Mouse (Mus musculus) cerebellum, postnatal 25 days (tissue): ENCODE results near the gene Dnmt3a.

ENCODE experiments used
- DNase-seq, 2 experiments: peaks; one replicate each; pipeline ENCODE4 v3.0.0; 2021; ENCODE audit warnings: mixed read lengths in 2 of 2

The Dnmt3a gene

GRCm38 (mm10) chr12:3919423-3919822 lies 113.6 kb downstream of the Dnmt3a start:
- no peak for DNase-seq

- DNase-seq: peak; percentile 82 to 91
Observed at GRCm38 (mm10) chr12:3926127-3926526, 120.3 kb downstream of the Dnmt3a start.

- peak; percentile 47 to 65 for DNase-seq
Observed at GRCm38 (mm10) chr12:3928841-3929240, 123.0 kb downstream of the Dnmt3a start.

DNA sequence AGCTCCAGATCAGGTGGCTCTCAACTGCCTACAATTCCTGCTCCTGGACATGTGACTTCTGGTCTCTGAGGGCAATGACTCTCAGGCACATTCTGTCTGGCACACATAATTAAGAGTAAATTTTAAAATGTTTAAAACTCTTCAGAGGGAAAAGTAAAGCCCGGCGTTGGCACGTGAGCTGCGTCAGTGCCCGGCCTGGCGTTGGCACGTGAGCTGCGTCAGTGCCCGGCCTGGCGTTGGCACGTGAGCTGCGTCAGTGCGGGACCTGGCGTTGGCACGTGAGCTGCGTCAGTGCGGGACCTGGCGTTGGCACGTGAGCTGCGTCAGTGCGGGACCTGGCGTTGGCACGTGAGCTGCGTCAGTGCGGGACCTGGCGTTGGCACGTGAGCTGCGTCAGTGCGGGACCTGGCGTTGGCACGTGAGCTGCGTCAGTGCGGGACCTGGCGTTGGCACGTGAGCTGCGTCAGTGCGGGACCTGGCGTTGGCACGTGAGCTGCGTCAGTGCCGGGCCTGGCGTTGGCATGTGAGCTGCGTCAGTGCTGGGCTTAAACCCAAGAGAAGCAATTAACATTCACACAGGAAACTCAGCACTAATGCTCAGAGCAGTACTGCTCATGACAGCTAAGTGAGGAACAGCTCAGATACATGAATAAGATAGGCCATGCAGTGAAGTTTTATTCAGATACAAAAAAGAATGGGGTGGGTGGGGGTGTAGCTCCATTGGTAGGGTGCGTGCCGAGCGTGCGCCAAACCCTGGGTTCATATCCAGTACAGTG lies 124.5 kb downstream of the Dnmt3a start:
- peak; percentile 66 to 74 for DNase-seq

GRCm38 (mm10) chr12:3942026-3942425 lies 136.2 kb downstream of the Dnmt3a start:
- no peak for DNase-seq

- no peak for DNase-seq
Observed at GRCm38 (mm10) chr12:3944454-3945073, 138.8 kb downstream of the Dnmt3a start.

DNA sequence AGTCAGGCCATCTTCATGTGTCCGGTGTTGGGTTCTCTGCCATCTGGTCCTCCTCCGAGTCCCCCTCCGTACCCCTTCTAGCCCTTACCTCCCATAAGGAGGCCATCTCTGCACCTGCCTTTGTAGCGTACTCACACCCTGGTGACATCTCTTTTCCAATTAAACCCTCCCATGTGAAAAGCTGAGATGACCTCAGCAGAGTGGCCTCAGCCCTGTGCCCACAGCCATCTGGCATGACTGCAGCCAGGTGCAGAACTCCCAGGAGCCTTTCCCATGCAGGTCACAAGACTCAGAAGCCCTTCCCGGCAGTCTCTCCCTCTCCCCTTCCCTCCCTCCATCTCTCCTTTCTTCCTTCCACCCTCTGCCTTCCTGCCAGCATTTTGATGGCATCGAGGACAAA lies 141.7 kb downstream of the Dnmt3a start:
- DNase-seq: peak; percentile 42 to 53

DNA sequence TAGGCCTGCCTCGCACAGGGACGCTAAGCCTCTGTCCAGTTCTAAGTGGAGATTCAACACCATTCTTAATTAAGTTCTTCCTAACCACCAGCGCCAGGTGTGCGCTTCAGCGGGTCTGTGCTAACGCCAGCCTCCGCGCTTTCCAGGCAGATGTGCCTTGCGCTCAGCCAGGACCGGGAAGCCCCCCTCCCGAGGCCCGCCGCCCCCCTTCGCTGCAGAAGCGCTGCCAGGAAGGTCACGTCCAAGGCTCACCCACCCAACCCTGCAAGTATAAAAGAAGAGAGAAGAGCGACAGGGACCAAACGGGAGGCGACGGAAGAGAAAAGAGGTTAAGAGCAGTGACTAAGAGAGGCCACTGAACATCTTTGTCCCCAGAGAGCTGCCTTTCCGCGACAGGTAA lies 148.8 kb downstream of the Dnmt3a start, which contains the start of gene Pomc:
Gene Pomc (plus strand): TSS at position 301 of the 400 bp plus-strand sequence.
- no peak for DNase-seq

DNA sequence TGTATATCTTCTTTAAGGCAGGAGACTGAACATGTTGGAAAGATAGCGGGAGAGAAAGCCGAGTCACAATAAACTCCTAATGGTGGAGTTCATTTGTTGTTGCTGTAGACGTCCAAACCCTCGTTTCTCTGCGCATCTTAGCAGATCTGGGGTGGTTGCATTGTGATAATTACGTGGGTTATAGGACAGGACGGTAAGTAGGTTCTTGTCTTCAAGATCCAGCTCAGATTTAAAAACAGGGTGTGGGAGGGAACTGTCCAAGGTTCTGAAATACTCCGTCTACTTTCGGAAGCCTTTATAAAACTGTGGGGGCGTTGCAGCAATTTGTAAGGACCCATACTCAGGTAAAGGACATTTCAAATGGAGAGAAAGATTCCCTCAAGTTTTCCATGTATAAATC lies 149.6 kb downstream of the Dnmt3a start:
- no peak for DNase-seq

DNA sequence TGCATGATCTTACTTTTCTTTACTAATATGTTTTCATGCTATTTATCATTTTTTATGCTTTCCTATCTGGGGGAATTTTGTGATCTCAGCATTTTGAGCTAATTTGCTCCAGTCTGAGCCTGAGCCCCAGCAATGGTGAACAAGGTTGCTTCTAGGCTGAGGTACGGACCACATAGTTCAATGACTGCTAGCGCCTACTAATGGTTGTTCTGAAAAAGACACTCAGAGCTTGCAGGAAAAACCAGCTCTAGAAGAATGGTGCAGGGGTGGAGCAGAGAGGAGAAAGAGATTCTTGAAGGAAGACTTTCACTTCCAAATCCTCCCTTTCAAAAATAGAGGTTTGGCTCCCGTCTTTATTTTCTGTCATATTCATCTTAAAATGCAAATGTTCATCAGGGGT lies 150.5 kb downstream of the Dnmt3a start:
- DNase-seq: peak in 1 of 2 experiments; percentile 39

DNA sequence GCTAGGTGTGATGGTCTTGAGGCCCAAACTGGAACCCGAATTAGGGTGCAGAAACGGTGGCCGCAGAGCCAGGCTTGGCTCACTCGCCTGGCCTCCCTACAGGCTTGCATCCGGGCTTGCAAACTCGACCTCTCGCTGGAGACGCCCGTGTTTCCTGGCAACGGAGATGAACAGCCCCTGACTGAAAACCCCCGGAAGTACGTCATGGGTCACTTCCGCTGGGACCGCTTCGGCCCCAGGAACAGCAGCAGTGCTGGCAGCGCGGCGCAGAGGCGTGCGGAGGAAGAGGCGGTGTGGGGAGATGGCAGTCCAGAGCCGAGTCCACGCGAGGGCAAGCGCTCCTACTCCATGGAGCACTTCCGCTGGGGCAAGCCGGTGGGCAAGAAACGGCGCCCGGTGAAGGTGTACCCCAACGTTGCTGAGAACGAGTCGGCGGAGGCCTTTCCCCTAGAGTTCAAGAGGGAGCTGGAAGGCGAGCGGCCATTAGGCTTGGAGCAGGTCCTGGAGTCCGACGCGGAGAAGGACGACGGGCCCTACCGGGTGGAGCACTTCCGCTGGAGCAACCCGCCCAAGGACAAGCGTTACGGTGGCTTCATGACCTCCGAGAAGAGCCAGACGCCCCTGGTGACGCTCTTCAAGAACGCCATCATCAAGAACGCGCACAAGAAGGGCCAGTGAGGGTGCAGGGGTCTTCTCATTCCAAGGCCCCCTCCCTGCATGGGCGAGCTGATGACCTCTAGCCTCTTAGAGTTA lies 154.2 kb downstream of the Dnmt3a start:
- peak; percentile 92 to 93 for DNase-seq

GRCm38 (mm10) chr12:3960553-3960952 lies 154.7 kb downstream of the Dnmt3a start:
- peak; percentile 47 to 61 for DNase-seq
